Mouse (Mus musculus) hindbrain, embryonic 14.5 days (tissue): ENCODE data around the gene Cdkn1c. TPM values are rescaled to one million over a fixed set of nuclear protein-coding genes. Genes with fewer than 3 reads are reported as not detected.

ENCODE experiments used
- polyA plus RNA-seq: library from polyadenylated mRNA; unstranded; fragments of >200 nt; fragmentation: Nextera tagmentation; extraction: Ambion mirVana; gene quantifications from 2 replicates; pipeline ENCODE4 v1.2.1, GENCODE M21; 2014

Cdkn1c gene
- polyA plus RNA-seq, 1 experiment from 2014 or later: 293 TPM

Other genes with a start within 250 kb of the Cdkn1c start
- 0.90 and 1.0 TPM in 2 replicates for gene Slc22a18, start 12.7 kb upstream of the Cdkn1c start, polyA plus RNA-seq
- 0.57 and 0.87 TPM in 2 replicates for gene Phlda2, start 42.1 kb upstream of the Cdkn1c start, polyA plus RNA-seq
- gene Nap1l4, start 88.1 kb upstream of the Cdkn1c start, polyA plus RNA-seq: 151 and 170 TPM in 2 replicates
- 62.4 and 70.5 TPM in 2 replicates for gene Cars, start 139.0 kb upstream of the Cdkn1c start, polyA plus RNA-seq
- gene Tnfrsf26, start 167.7 kb upstream of the Cdkn1c start, polyA plus RNA-seq: 0.17 and 0.33 TPM in 2 replicates
- gene Tnfrsf22, start 188.6 kb upstream of the Cdkn1c start, polyA plus RNA-seq: 3.1 and 4.7 TPM in 2 replicates
- gene Tnfrsf23, start 224.8 kb upstream of the Cdkn1c start, polyA plus RNA-seq: 0.64 and 0.80 TPM in 2 replicates